Mouse (Mus musculus): ENCODE measurements around the gene Hoxd11. TPM values are rescaled to one million over a fixed set of nuclear protein-coding genes. Genes with fewer than 3 reads are reported as not detected.

Gene Hoxd11
- polyA plus RNA-seq, 1 experiment from 2014 or later: not detected

GRCm38 (mm10) chr2:74726973-74727639, 47.7 kb downstream of the Hoxd11 start:
- no peak overlapping the region for H3K9ac ChIP-seq (ENCODE audit: low read length)
- H3K4me2 ChIP-seq (ENCODE audit: low read length): 0 out of 2 replicates have a peak overlapping the region, but pooled peaks have one; percentile 20
- peaks cover 99% of the 10 kb centered on the region for H3K27me3 ChIP-seq (replicated peaks; ENCODE audit: control insufficient read depth, insufficient read depth, low read length)
- no peak for ATAC-seq
- no peak overlapping the region for H3K27ac ChIP-seq (ENCODE audit: low read depth, low read length)
- no peak for DNase-seq (ENCODE audit: low spot score)
- no peak overlapping the region for H3K4me3 ChIP-seq (ENCODE audit: low read depth, low read length)
- WGBS: under 1% methylated on average over 43 of the region's 43 CpGs
- no peaks in the 10 kb centered on the region for H3K36me3 ChIP-seq (ENCODE audit: control insufficient read depth, insufficient read depth, low read length)
- no peaks in the 10 kb centered on the region for H3K9me3 ChIP-seq (replicated peaks; ENCODE audit: control insufficient read depth, low read length)
- H3K4me1 ChIP-seq (ENCODE audit: control insufficient read depth, insufficient read depth, low read length): no peaks in the 10 kb centered on the region

- no peak overlapping the region for H3K9ac ChIP-seq (ENCODE audit: low read length)
- H3K27me3 ChIP-seq (replicated peaks; ENCODE audit: control insufficient read depth, insufficient read depth, low read length): peaks cover 99% of the 10 kb centered on the region
- no peaks in the 10 kb centered on the region for H3K9me3 ChIP-seq (replicated peaks; ENCODE audit: control insufficient read depth, low read length)
- H3K36me3 ChIP-seq (ENCODE audit: control insufficient read depth, insufficient read depth, low read length): no peaks in the 10 kb centered on the region
- H3K4me3 ChIP-seq (ENCODE audit: low read depth, low read length): no peak overlapping the region
- no peak for ATAC-seq
- no peak for DNase-seq (ENCODE audit: low spot score)
- WGBS: 1% methylated on average over 25 of the region's 25 CpGs
- no peaks in the 10 kb centered on the region for H3K4me1 ChIP-seq (ENCODE audit: control insufficient read depth, insufficient read depth, low read length)
- H3K4me2 ChIP-seq (ENCODE audit: low read length): no peak overlapping the region
- H3K27ac ChIP-seq (ENCODE audit: low read depth, low read length): no peak overlapping the region
Measured at GRCm38 (mm10) chr2:74727640-74728302, 48.4 kb downstream of the Hoxd11 start.

- H3K27me3 ChIP-seq (replicated peaks; ENCODE audit: control insufficient read depth, insufficient read depth, low read length): peaks cover 96% of the 10 kb centered on the region
- H3K9ac ChIP-seq (ENCODE audit: low read length): no peak overlapping the region
- H3K4me1 ChIP-seq (ENCODE audit: control insufficient read depth, insufficient read depth, low read length): no peaks in the 10 kb centered on the region
- 2% methylated on average over 13 of the region's 13 CpGs for WGBS
- H3K4me3 ChIP-seq (ENCODE audit: low read depth, low read length): no peak overlapping the region
- no peak for ATAC-seq
- H3K36me3 ChIP-seq (ENCODE audit: control insufficient read depth, insufficient read depth, low read length): no peaks in the 10 kb centered on the region
- DNase-seq (ENCODE audit: low spot score): no peak
- H3K27ac ChIP-seq (ENCODE audit: low read depth, low read length): no peak overlapping the region
- H3K4me2 ChIP-seq (ENCODE audit: low read length): no peak overlapping the region
- H3K9me3 ChIP-seq (replicated peaks; ENCODE audit: control insufficient read depth, low read length): no peaks in the 10 kb centered on the region
Measured at GRCm38 (mm10) chr2:74728303-74728680, 48.9 kb downstream of the Hoxd11 start.

- no peak overlapping the region for H3K27ac ChIP-seq (ENCODE audit: low read depth, low read length)
- H3K4me1 ChIP-seq (ENCODE audit: control insufficient read depth, insufficient read depth, low read length): no peaks in the 10 kb centered on the region
- H3K4me3 ChIP-seq (ENCODE audit: low read depth, low read length): no peak overlapping the region
- no peak for DNase-seq (ENCODE audit: low spot score)
- WGBS: 1% methylated on average over 8 of the region's 8 CpGs
- H3K36me3 ChIP-seq (ENCODE audit: control insufficient read depth, insufficient read depth, low read length): no peaks in the 10 kb centered on the region
- H3K9me3 ChIP-seq (replicated peaks; ENCODE audit: control insufficient read depth, low read length): no peaks in the 10 kb centered on the region
- peaks cover 90% of the 10 kb centered on the region for H3K27me3 ChIP-seq (replicated peaks; ENCODE audit: control insufficient read depth, insufficient read depth, low read length)
- H3K9ac ChIP-seq (ENCODE audit: low read length): no peak overlapping the region
- ATAC-seq: no peak
- H3K4me2 ChIP-seq (ENCODE audit: low read length): no peak overlapping the region
Measured at GRCm38 (mm10) chr2:74730331-74730730, 51.0 kb downstream of the Hoxd11 start.

GRCm38 (mm10) chr2:74731055-74731454, 51.7 kb downstream of the Hoxd11 start:
- no peak for DNase-seq (ENCODE audit: low spot score)
- Histone ChIP-seq H3K4me1 (ENCODE audit: control insufficient read depth, insufficient read depth, low read length) (peaks cover 2% of the 10 kb centered on the region; the same call in 1 of the 2 replicates), H3K4me2 (ENCODE audit: low read length) (no peak overlapping the region), H3K9ac (ENCODE audit: low read length) (no peak overlapping the region), H3K36me3 (ENCODE audit: control insufficient read depth, insufficient read depth, low read length) (no peaks in the 10 kb centered on the region), H3K27me3 (replicated peaks; ENCODE audit: control insufficient read depth, insufficient read depth, low read length) (peaks cover 90% of the 10 kb centered on the region), H3K9me3 (replicated peaks; ENCODE audit: control insufficient read depth, low read length) (no peaks in the 10 kb centered on the region), H3K4me3 (ENCODE audit: low read depth, low read length) (no peak overlapping the region), H3K27ac (ENCODE audit: low read depth, low read length) (no peak overlapping the region)
- ATAC-seq: no peak

- ATAC-seq (no peak), DNase-seq (ENCODE audit: low spot score) (no peak)
- Histone ChIP-seq H3K36me3 (ENCODE audit: control insufficient read depth, insufficient read depth, low read length) (no peaks in the 10 kb centered on the region), H3K9ac (ENCODE audit: low read length) (no peak overlapping the region), H3K4me1 (ENCODE audit: control insufficient read depth, insufficient read depth, low read length) (peaks cover 4% of the 10 kb centered on the region; the same call in 1 of the 2 replicates), H3K9me3 (replicated peaks; ENCODE audit: control insufficient read depth, low read length) (no peaks in the 10 kb centered on the region), H3K4me3 (ENCODE audit: low read depth, low read length) (no peak overlapping the region), H3K27ac (ENCODE audit: low read depth, low read length) (no peak overlapping the region), H3K27me3 (replicated peaks; ENCODE audit: control insufficient read depth, insufficient read depth, low read length) (peaks cover 90% of the 10 kb centered on the region), H3K4me2 (ENCODE audit: low read length) (no peak overlapping the region)
- WGBS: 2% methylated on average over 9 of the region's 9 CpGs
Measured at GRCm38 (mm10) chr2:74731799-74732512, 52.6 kb downstream of the Hoxd11 start.

- ATAC-seq: no peak
Measured at GRCm38 (mm10) chr2:74732513-74733316, 53.4 kb downstream of the Hoxd11 start.

GRCm38 (mm10) chr2:74733317-74733661, 53.9 kb downstream of the Hoxd11 start:
- H3K4me1 ChIP-seq (ENCODE audit: control insufficient read depth, insufficient read depth, low read length): peaks cover 4% of the 10 kb centered on the region; the same call in 1 of the 2 replicates
- no peaks in the 10 kb centered on the region for H3K36me3 ChIP-seq (ENCODE audit: control insufficient read depth, insufficient read depth, low read length)
- 1% methylated on average over 16 of the region's 16 CpGs for WGBS
- no peak overlapping the region for H3K9ac ChIP-seq (ENCODE audit: low read length)
- H3K27me3 ChIP-seq (replicated peaks; ENCODE audit: control insufficient read depth, insufficient read depth, low read length): peaks cover 90% of the 10 kb centered on the region
- no peak overlapping the region for H3K4me3 ChIP-seq (ENCODE audit: low read depth, low read length)
- no peaks in the 10 kb centered on the region for H3K9me3 ChIP-seq (replicated peaks; ENCODE audit: control insufficient read depth, low read length)
- ATAC-seq (no peak), DNase-seq (ENCODE audit: low spot score) (no peak)
- H3K27ac ChIP-seq (ENCODE audit: low read depth, low read length): no peak overlapping the region
- H3K4me2 ChIP-seq (ENCODE audit: low read length): no peak overlapping the region

More at GRCm38 (mm10) chr2:74732513-74733316, 53.4 kb downstream of the Hoxd11 start:
- H3K4me1 ChIP-seq (ENCODE audit: control insufficient read depth, insufficient read depth, low read length): peaks cover 4% of the 10 kb centered on the region; the same call in 1 of the 2 replicates
- no peak overlapping the region for H3K9ac ChIP-seq (ENCODE audit: low read length)
- no peak overlapping the region for H3K4me3 ChIP-seq (ENCODE audit: low read depth, low read length)
- H3K36me3 ChIP-seq (ENCODE audit: control insufficient read depth, insufficient read depth, low read length): no peaks in the 10 kb centered on the region
- DNase-seq (ENCODE audit: low spot score): no peak
- under 1% methylated on average over 52 of the region's 52 CpGs for WGBS
- no peaks in the 10 kb centered on the region for H3K9me3 ChIP-seq (replicated peaks; ENCODE audit: control insufficient read depth, low read length)
- peaks cover 90% of the 10 kb centered on the region for H3K27me3 ChIP-seq (replicated peaks; ENCODE audit: control insufficient read depth, insufficient read depth, low read length)
- H3K4me2 ChIP-seq (ENCODE audit: low read length): no peak overlapping the region
- no peak overlapping the region for H3K27ac ChIP-seq (ENCODE audit: low read depth, low read length)
